Mouse (Mus musculus): ENCODE measurements around the gene Nol7. TPM values are rescaled to one million over a fixed set of nuclear protein-coding genes. Genes with fewer than 3 reads are reported as not detected.

Nol7 gene
- polyA plus RNA-seq, 1 experiment: 91.0 TPM

- H3K36me3 ChIP-seq (ENCODE audit: control insufficient read depth, insufficient read depth, low read length): peaks cover 66% of the 10 kb centered on the region
- over 99% methylated on average over 2 of the region's 2 CpGs for WGBS
- no peaks in the 10 kb centered on the region for H3K4me1 ChIP-seq (replicated peaks; ENCODE audit: control insufficient read depth, insufficient read depth, low read length)
- H3K27ac ChIP-seq (ENCODE audit: control insufficient read depth, insufficient read depth, low read length): no peak overlapping the region
- DNase-seq: no peak
- no peak overlapping the region for H3K4me3 ChIP-seq (ENCODE audit: control insufficient read depth, insufficient read depth, low read length)
- H3K27me3 ChIP-seq (ENCODE audit: control insufficient read depth, insufficient read depth, low read length): no peaks in the 10 kb centered on the region
- TF ChIP-seq POLR2A (IDR thresholded peaks at IDR 0.05; ENCODE audit: control insufficient read depth, extremely low read depth, insufficient read depth, low read length, poor library complexity) (no peak), CTCF (IDR thresholded peaks at IDR 0.05; ENCODE audit: borderline replicate concordance, control insufficient read depth, extremely low read depth, insufficient read depth, low read length, poor library complexity) (no peak)
Observed at GRCm38 (mm10) chr13:43413611-43414010, 15.4 kb downstream of the Nol7 start.

DNA sequence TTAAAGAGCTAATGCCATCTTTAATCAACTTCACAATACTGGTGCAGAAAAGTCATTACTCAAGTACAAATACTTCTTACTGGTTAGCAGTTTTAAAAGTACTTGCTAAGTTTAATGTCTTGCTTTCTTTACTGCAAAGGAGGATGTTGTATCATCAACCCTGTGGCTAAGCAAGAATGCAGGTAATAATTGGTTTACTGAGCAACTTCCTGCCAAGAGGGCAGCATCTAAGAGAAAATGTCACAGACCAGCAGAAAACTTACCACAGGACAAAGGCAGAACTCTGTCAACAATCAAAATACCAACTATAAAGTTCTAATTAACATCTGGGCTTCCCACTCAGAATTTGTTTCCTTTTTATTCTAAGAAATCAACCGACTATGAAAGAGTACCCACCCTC, 17.1 kb downstream of the Nol7 start:
- Histone ChIP-seq H3K4me1 (replicated peaks; ENCODE audit: control insufficient read depth, insufficient read depth, low read length) (no peaks in the 10 kb centered on the region), H3K27ac (ENCODE audit: control insufficient read depth, insufficient read depth, low read length) (no peak overlapping the region), H3K36me3 (ENCODE audit: control insufficient read depth, insufficient read depth, low read length) (peaks cover 80% of the 10 kb centered on the region), H3K4me3 (ENCODE audit: control insufficient read depth, insufficient read depth, low read length) (no peak overlapping the region), H3K27me3 (ENCODE audit: control insufficient read depth, insufficient read depth, low read length) (no peaks in the 10 kb centered on the region)
- 79% methylated on average over 1 of the region's 1 CpGs for WGBS
- DNase-seq: no peak
- no peak for TF ChIP-seq POLR2A (IDR thresholded peaks at IDR 0.05; ENCODE audit: control insufficient read depth, extremely low read depth, insufficient read depth, low read length, poor library complexity)
- TF ChIP-seq CTCF (IDR thresholded peaks at IDR 0.05; ENCODE audit: borderline replicate concordance, control insufficient read depth, extremely low read depth, insufficient read depth, low read length, poor library complexity): no peak

DNA sequence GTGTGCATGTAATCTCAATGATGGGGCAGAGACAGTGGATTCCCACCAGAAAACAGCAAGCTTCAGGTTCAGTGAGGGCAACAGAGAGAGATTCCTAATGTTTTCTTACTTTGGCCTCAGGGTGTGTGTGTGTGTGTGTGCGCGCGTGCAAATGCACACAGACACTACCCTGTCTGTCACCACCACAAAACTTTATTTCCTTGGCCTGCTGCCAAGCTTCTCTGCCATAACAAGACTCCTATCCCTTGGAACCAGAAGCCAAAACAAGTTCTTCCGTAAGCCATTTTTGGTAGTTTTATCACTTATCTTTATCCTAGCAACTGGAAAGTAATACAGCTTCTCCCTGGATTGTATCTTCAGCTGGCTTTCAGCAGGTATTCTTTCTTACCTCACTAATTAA, 30.2 kb downstream of the Nol7 start:
- H3K36me3 ChIP-seq (ENCODE audit: control insufficient read depth, insufficient read depth, low read length): peaks cover 25% of the 10 kb centered on the region
- no peak overlapping the region for H3K4me3 ChIP-seq (ENCODE audit: control insufficient read depth, insufficient read depth, low read length)
- whole genome bisulfite sequencing: 95% methylated on average over 4 of the region's 4 CpGs

GRCm38 (mm10) chr13:43433395-43433794, 35.2 kb downstream of the Nol7 start:
- no peak for TF ChIP-seq POLR2A (IDR thresholded peaks at IDR 0.05; ENCODE audit: control insufficient read depth, extremely low read depth, insufficient read depth, low read length, poor library complexity)
- TF ChIP-seq CTCF (IDR thresholded peaks at IDR 0.05; ENCODE audit: borderline replicate concordance, control insufficient read depth, extremely low read depth, insufficient read depth, low read length, poor library complexity): no peak
- WGBS: 81% methylated on average over 2 of the region's 2 CpGs
- Histone ChIP-seq H3K27ac (ENCODE audit: control insufficient read depth, insufficient read depth, low read length) (no peak overlapping the region), H3K27me3 (ENCODE audit: control insufficient read depth, insufficient read depth, low read length) (no peaks in the 10 kb centered on the region), H3K36me3 (ENCODE audit: control insufficient read depth, insufficient read depth, low read length) (peaks cover 11% of the 10 kb centered on the region; the same call in 1 of the 2 replicates), H3K4me3 (ENCODE audit: control insufficient read depth, insufficient read depth, low read length) (no peak overlapping the region), H3K4me1 (replicated peaks; ENCODE audit: control insufficient read depth, insufficient read depth, low read length) (no peaks in the 10 kb centered on the region)
- no peak for DNase-seq

More for the DNA sequence above, 30.2 kb downstream of the Nol7 start:
- Histone ChIP-seq H3K27me3 (ENCODE audit: control insufficient read depth, insufficient read depth, low read length) (no peaks in the 10 kb centered on the region), H3K4me1 (replicated peaks; ENCODE audit: control insufficient read depth, insufficient read depth, low read length) (no peaks in the 10 kb centered on the region), H3K27ac (ENCODE audit: control insufficient read depth, insufficient read depth, low read length) (no peak overlapping the region)
- TF ChIP-seq CTCF (IDR thresholded peaks at IDR 0.05; ENCODE audit: borderline replicate concordance, control insufficient read depth, extremely low read depth, insufficient read depth, low read length, poor library complexity) (no peak), POLR2A (IDR thresholded peaks at IDR 0.05; ENCODE audit: control insufficient read depth, extremely low read depth, insufficient read depth, low read length, poor library complexity) (no peak)
- DNase-seq: no peak

DNA sequence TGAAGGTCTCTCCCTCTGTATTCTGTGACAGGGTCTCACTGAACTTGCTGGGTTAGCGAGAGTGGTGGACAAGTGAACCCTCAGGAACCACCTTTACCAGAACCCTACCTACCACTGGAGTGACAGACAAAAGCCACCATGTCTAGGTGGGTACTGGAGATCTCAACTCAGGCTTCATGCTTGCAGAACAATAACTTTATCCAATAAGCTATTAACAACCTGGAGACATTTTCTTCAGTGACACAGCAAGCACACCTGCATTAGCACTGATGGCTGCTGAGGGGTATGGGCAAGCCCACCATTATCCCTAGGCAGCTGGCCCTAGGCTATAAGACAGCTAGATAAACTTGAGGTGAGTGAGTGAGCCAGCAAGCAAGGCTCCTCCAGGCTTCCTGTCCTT, 42.2 kb downstream of the Nol7 start:
- Histone ChIP-seq H3K4me1 (replicated peaks; ENCODE audit: control insufficient read depth, insufficient read depth, low read length) (peaks cover 9% of the 10 kb centered on the region), H3K36me3 (ENCODE audit: control insufficient read depth, insufficient read depth, low read length) (no peaks in the 10 kb centered on the region), H3K27ac (ENCODE audit: control insufficient read depth, insufficient read depth, low read length) (no peak overlapping the region), H3K27me3 (ENCODE audit: control insufficient read depth, insufficient read depth, low read length) (no peaks in the 10 kb centered on the region), H3K4me3 (ENCODE audit: control insufficient read depth, insufficient read depth, low read length) (no peak overlapping the region)
- DNase-seq: no peak
- 96% methylated on average over 1 of the region's 1 CpGs for WGBS
- TF ChIP-seq CTCF (IDR thresholded peaks at IDR 0.05; ENCODE audit: borderline replicate concordance, control insufficient read depth, extremely low read depth, insufficient read depth, low read length, poor library complexity): no peak
- TF ChIP-seq POLR2A (IDR thresholded peaks at IDR 0.05; ENCODE audit: control insufficient read depth, extremely low read depth, insufficient read depth, low read length, poor library complexity): no peak

DNA sequence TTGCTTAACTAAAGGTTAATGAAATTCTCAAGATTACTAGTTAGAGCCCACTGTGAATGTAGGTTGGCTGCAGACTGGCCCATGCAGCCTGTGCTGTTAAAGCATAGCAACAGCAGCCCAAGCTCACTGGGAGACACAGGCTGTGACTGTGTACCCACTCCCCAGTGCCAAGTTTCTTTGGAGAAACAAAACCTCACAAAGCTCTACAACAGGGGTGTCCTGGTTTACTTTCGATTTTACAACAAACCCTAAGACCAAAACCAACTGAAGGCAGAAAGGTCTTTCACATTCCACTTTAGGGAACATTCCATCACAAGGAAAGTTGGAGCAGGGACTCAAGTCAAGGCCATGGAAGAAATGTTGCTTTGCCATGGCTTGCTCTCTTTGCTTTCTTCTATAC, 44.4 kb downstream of the Nol7 start:
- H3K4me3 ChIP-seq (ENCODE audit: control insufficient read depth, insufficient read depth, low read length): no peak overlapping the region
- no peak for DNase-seq
- no peak overlapping the region for H3K27ac ChIP-seq (ENCODE audit: control insufficient read depth, insufficient read depth, low read length)
- H3K36me3 ChIP-seq (ENCODE audit: control insufficient read depth, insufficient read depth, low read length): no peaks in the 10 kb centered on the region
- WGBS: 29% methylated on average over 1 of the region's 1 CpGs
- H3K4me1 ChIP-seq (replicated peaks; ENCODE audit: control insufficient read depth, insufficient read depth, low read length): peaks cover 17% of the 10 kb centered on the region
- TF ChIP-seq POLR2A (IDR thresholded peaks at IDR 0.05; ENCODE audit: control insufficient read depth, extremely low read depth, insufficient read depth, low read length, poor library complexity) (no peak), CTCF (IDR thresholded peaks at IDR 0.05; ENCODE audit: borderline replicate concordance, control insufficient read depth, extremely low read depth, insufficient read depth, low read length, poor library complexity) (no peak)
- H3K27me3 ChIP-seq (ENCODE audit: control insufficient read depth, insufficient read depth, low read length): no peaks in the 10 kb centered on the region

DNA sequence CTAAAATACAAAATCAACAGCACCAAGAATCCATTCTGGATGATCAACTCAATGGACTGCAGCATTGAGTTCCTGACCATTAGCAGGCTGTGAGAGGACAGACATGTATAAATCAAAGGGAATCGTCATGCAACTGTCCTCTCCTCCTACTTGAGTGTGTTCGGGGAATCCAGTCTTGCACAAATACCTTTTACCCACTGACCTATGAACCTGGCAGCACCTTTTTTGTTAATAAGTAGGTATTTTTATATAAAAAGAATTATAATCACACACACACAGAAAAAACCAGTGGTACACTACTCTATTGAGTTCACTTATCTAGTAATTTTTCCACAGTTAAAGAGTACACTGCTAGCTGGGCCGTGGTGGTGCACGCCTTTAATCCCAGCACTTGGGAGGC, 45.5 kb downstream of the Nol7 start:
- Histone ChIP-seq H3K27me3 (ENCODE audit: control insufficient read depth, insufficient read depth, low read length) (no peaks in the 10 kb centered on the region), H3K36me3 (ENCODE audit: control insufficient read depth, insufficient read depth, low read length) (no peaks in the 10 kb centered on the region), H3K4me1 (replicated peaks; ENCODE audit: control insufficient read depth, insufficient read depth, low read length) (peaks cover 19% of the 10 kb centered on the region), H3K27ac (ENCODE audit: control insufficient read depth, insufficient read depth, low read length) (no peak overlapping the region), H3K4me3 (ENCODE audit: control insufficient read depth, insufficient read depth, low read length) (no peak overlapping the region)
- 98% methylated on average over 4 of the region's 4 CpGs for WGBS
- no peak for TF ChIP-seq POLR2A (IDR thresholded peaks at IDR 0.05; ENCODE audit: control insufficient read depth, extremely low read depth, insufficient read depth, low read length, poor library complexity)
- no peak for TF ChIP-seq CTCF (IDR thresholded peaks at IDR 0.05; ENCODE audit: borderline replicate concordance, control insufficient read depth, extremely low read depth, insufficient read depth, low read length, poor library complexity)
- no peak for DNase-seq

All from thymus, adult 2 months (tissue).